Mouse (Mus musculus): Measurements from ENCODE around the gene Phc2. TPM values are rescaled to one million over a fixed set of nuclear protein-coding genes. Genes with fewer than 3 reads are reported as not detected.
"Not testable (repeated sequence)": the region's sequence is repeated elsewhere in the genome, so short reads cannot be mapped to it uniquely, and the experiment has no call there.

The Phc2 gene
- 3.5 and 4.2 TPM in 2 replicates for polyA plus RNA-seq (2015; fragmentation: Nextera tagmentation; extraction: Ambion mirVana)

DNA sequence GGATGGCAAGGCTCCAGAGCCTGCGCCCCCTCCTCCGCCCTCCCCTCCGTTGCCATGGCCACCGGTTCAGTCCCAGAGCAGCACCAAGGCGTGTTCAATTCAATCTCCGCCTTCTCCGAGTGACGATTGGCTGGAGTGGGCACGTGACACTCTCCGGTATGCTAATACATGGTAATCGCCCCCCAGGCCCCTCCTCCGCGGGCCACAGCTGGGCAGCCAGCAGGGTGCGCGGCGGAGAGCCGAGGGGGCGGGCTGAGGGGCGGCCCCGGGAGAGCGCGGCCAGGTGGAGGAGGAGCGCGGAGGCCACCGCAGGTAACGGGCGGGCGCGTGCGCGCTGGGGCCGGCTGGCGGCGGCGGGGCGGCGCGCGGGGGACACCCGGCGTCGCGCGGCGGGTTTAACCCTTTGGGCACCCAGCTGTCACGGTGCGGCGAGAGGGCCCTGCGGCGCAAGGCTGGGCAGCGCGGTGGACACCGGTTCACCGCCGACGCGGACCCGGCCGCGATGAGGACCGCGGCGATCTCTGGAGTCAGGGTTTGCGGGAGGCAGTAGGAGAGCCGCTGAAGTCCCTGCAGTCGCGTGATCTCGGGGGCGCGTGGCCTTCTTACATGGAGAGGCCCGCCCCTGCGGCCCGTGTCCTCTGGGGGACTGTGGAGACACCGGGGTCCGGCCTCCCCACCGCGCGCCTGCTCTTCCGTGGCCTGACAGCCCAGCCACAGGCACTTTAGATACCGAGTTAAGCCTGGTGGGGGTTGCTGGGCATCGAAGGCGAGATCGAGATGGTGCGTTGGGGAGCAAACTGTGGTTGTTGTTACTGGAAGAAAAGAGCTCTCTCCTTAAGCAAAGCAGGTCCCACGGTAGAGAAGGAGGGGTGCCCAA is at the start of gene Phc2:
Gene Phc2, plus strand, starts transcription at position 198 of the 877 bp plus-strand sequence.
- no peaks in the 10 kb centered on the region for H3K9me3 ChIP-seq (replicated peaks; ENCODE audit: control insufficient read depth, low read length)
- no peak within 1 kb of the TSS for H3K27ac ChIP-seq (ENCODE audit: low read length)
- peaks cover 3% of the 10 kb centered on the region; the same call in 1 of the 2 replicates for H3K27me3 ChIP-seq (ENCODE audit: control insufficient read depth, insufficient read depth, low read depth, low read length)
- ATAC-seq (ENCODE audit: low read depth): peak; percentile 99
- peak within 1 kb of the TSS; percentile 63 for H3K4me3 ChIP-seq (ENCODE audit: low read depth, low read length)
- WGBS (ENCODE audit: insufficient replicate concordance): under 1% methylated on average over 66 of the region's 85 CpGs
- no peaks in the 10 kb centered on the region; the same call in 1 of the 2 replicates for H3K4me1 ChIP-seq (ENCODE audit: control insufficient read depth, low read depth, low read length)
- peak within 1 kb of the TSS; percentile 84 for H3K4me2 ChIP-seq (ENCODE audit: low read depth, low read length)
- H3K9ac ChIP-seq (ENCODE audit: low read depth, low read length): peak within 1 kb of the TSS; percentile 59
- H3K36me3 ChIP-seq (ENCODE audit: control insufficient read depth, insufficient read depth): no peaks in the 10 kb centered on the region

DNA sequence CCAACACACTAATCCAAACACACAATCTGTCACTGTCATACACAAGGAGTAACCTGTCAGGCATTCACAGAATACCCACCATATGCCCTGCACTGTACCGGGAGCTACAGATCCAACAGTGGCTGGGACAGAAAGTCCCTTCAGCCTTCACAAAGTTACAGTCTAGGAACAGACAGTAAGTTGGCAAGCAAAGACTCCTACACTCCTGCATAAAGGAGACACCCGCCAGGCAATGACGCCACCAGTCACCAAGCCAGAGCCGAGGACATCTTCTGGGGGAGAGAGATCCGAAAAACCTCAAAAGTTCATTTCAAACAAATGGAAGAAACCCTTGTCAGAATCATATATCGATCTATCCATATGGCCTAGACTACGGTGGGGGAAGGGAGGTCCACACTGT is 47.9 kb upstream of the Phc2 start:
- Histone ChIP-seq H3K27me3 (ENCODE audit: control insufficient read depth, insufficient read depth, low read depth, low read length) (no peaks in the 10 kb centered on the region), H3K27ac (ENCODE audit: low read length) (no peak overlapping the region), H3K4me2 (ENCODE audit: low read depth, low read length) (no peak overlapping the region), H3K9ac (ENCODE audit: low read depth, low read length) (no peak overlapping the region), H3K4me3 (ENCODE audit: low read depth, low read length) (no peak overlapping the region), H3K36me3 (ENCODE audit: control insufficient read depth, insufficient read depth) (no peaks in the 10 kb centered on the region), H3K4me1 (ENCODE audit: control insufficient read depth, low read depth, low read length) (peaks cover 13% of the 10 kb centered on the region), H3K9me3 (replicated peaks; ENCODE audit: control insufficient read depth, low read length) (no peaks in the 10 kb centered on the region)
- 78% methylated on average over 7 of the region's 7 CpGs for WGBS (ENCODE audit: insufficient replicate concordance)
- no peak for ATAC-seq (ENCODE audit: low read depth)

DNA sequence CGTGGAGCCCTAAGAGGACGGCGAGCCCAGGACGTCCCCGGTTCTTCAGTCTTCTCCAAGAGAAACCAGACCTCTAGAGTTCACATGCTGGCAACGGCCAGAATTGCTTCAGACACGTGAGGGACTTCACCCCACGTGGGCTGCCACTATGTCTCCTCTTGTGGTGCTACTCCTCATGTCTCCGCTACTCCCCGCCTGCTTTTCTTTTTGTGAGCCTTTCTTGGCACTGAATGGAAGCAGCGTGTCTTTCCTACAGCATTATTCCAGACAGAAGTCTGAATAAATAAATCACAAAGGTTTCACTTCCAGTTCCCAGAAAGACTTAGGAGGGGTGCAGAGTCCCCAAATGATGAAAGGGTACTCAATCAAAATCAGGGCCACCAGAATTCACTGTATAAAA is 46.8 kb upstream of the Phc2 start:
- H3K4me3 ChIP-seq (ENCODE audit: low read depth, low read length): no peak overlapping the region
- no peak overlapping the region for H3K9ac ChIP-seq (ENCODE audit: low read depth, low read length)
- 82% methylated on average over 11 of the region's 11 CpGs for WGBS (ENCODE audit: insufficient replicate concordance)
- H3K4me2 ChIP-seq (ENCODE audit: low read depth, low read length): no peak overlapping the region
- no peaks in the 10 kb centered on the region for H3K9me3 ChIP-seq (replicated peaks; ENCODE audit: control insufficient read depth, low read length)
- no peak for ATAC-seq (ENCODE audit: low read depth)
- peaks cover 13% of the 10 kb centered on the region for H3K4me1 ChIP-seq (ENCODE audit: control insufficient read depth, low read depth, low read length)
- H3K27ac ChIP-seq (ENCODE audit: low read length): no peak overlapping the region
- no peaks in the 10 kb centered on the region for H3K36me3 ChIP-seq (ENCODE audit: control insufficient read depth, insufficient read depth)
- H3K27me3 ChIP-seq (ENCODE audit: control insufficient read depth, insufficient read depth, low read depth, low read length): no peaks in the 10 kb centered on the region

DNA sequence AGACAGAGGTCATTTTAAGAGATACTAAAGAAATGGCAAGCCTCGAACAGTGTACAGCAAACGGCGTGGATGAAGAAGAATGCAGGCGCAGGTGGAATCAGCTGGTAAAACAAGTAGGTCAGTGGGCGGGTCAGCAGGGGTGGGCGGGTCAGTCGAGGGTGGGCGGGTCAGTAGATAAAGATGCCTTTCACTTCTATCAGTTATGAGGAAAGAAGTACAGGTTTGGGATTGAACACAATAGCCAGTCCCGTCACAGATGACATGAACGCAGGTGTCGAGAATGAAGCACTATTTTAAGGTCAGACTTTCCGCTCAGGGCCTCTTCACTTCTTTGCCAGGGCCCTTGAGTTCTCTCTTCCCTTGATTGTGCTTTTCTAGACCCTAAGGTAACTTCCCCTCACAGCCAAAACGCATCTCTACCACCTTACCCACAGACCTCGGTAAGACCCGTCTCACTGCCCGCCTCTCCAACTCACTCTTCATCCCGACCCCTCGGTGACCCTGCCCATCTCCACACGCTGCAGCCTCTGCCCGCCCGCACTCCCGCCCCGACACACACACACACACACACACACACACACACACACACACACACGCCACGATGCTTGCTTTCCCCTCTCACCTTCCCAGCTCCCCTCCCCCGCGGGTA is 45.1 kb upstream of the Phc2 start:
- H3K4me3 ChIP-seq (ENCODE audit: low read depth, low read length): peak overlapping the region; percentile 74
- H3K9ac ChIP-seq (ENCODE audit: low read depth, low read length): peak overlapping the region; percentile 62
- H3K36me3 ChIP-seq (ENCODE audit: control insufficient read depth, insufficient read depth): no peaks in the 10 kb centered on the region
- ATAC-seq (ENCODE audit: low read depth): no peak
- WGBS (ENCODE audit: insufficient replicate concordance): 6% methylated on average over 27 of the region's 27 CpGs
- H3K4me1 ChIP-seq (ENCODE audit: control insufficient read depth, low read depth, low read length): peaks cover 13% of the 10 kb centered on the region
- peak overlapping the region; percentile 42; the same call in 1 of the 2 replicates for H3K27ac ChIP-seq (ENCODE audit: low read length)
- H3K27me3 ChIP-seq (ENCODE audit: control insufficient read depth, insufficient read depth, low read depth, low read length): no peaks in the 10 kb centered on the region
- H3K4me2 ChIP-seq (ENCODE audit: low read depth, low read length): peak overlapping the region; percentile 84
- H3K9me3 ChIP-seq (replicated peaks; ENCODE audit: control insufficient read depth, low read length): no peaks in the 10 kb centered on the region

DNA sequence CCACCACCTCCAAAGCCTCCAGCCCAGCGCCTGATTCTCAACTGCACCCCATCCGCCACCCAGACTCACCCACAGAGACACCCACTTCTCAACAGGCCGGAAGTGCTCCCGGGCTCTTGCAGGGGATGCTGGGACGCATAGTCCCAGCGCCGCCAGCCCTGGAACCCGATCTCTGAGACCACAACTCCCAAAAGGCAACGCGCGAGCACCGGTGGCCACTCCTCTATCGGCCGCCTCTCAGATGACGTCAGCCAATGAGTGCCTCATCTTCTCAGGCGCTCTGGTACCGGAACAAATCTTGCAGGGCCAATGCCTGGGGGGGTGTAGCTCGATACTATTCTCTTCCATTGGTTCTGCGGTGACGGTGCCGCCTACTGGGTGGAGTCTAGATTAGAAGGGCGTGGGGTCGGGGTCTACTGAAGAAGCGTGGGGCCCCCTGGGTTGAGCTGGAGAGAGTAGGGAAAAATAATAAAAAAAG is 44.5 kb upstream of the Phc2 start, which contains the start of gene Zscan20:
Gene Zscan20, minus strand, starts transcription at position 174 of the 478 bp plus-strand sequence.
- Histone ChIP-seq H3K4me3 (ENCODE audit: low read depth, low read length) (peak within 1 kb of the TSS; percentile 74), H3K4me2 (ENCODE audit: low read depth, low read length) (peak within 1 kb of the TSS; percentile 84), H3K9me3 (replicated peaks; ENCODE audit: control insufficient read depth, low read length) (no peaks in the 10 kb centered on the region), H3K4me1 (ENCODE audit: control insufficient read depth, low read depth, low read length) (peaks cover 13% of the 10 kb centered on the region), H3K36me3 (ENCODE audit: control insufficient read depth, insufficient read depth) (no peaks in the 10 kb centered on the region), H3K27me3 (ENCODE audit: control insufficient read depth, insufficient read depth, low read depth, low read length) (no peaks in the 10 kb centered on the region), H3K9ac (ENCODE audit: low read depth, low read length) (peak within 1 kb of the TSS; percentile 62), H3K27ac (ENCODE audit: low read length) (peak within 1 kb of the TSS; percentile 42; the same call in 1 of the 2 replicates)
- under 1% methylated on average over 24 of the region's 24 CpGs for WGBS (ENCODE audit: insufficient replicate concordance)
- ATAC-seq (ENCODE audit: low read depth): peak; percentile 98

DNA sequence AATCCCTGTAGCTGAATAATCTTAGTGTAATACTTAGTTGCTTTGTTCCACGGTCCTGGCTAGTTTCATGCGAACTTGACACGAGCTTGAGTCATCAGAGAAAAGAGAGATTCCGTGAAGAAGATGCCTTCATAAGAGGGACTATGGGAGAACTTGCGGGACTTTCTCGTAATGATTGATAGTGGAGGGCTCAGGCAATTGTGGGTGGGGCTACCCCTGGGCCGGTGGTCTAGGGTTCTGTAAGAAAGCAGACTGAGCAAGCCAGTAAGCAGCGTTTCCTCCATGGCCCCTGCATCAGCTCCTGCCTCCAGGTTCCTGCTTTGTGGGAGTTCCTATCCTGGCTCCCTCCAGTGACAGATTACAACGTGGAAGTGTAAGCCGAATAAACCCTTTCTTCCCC is 43.8 kb upstream of the Phc2 start:
- WGBS (ENCODE audit: insufficient replicate concordance): 34% methylated on average over 10 of the region's 10 CpGs
- Histone ChIP-seq H3K9ac (ENCODE audit: low read depth, low read length) (no peak overlapping the region; the same call in 1 of the 2 replicates), H3K4me1 (ENCODE audit: control insufficient read depth, low read depth, low read length) (peaks cover 13% of the 10 kb centered on the region), H3K27ac (ENCODE audit: low read length) (no peak overlapping the region), H3K9me3 (replicated peaks; ENCODE audit: control insufficient read depth, low read length) (no peaks in the 10 kb centered on the region), H3K27me3 (ENCODE audit: control insufficient read depth, insufficient read depth, low read depth, low read length) (no peaks in the 10 kb centered on the region), H3K4me3 (ENCODE audit: low read depth, low read length) (peak overlapping the region; percentile 74), H3K36me3 (ENCODE audit: control insufficient read depth, insufficient read depth) (no peaks in the 10 kb centered on the region), H3K4me2 (ENCODE audit: low read depth, low read length) (peak overlapping the region; percentile 84)
- no peak for ATAC-seq (ENCODE audit: low read depth)

DNA sequence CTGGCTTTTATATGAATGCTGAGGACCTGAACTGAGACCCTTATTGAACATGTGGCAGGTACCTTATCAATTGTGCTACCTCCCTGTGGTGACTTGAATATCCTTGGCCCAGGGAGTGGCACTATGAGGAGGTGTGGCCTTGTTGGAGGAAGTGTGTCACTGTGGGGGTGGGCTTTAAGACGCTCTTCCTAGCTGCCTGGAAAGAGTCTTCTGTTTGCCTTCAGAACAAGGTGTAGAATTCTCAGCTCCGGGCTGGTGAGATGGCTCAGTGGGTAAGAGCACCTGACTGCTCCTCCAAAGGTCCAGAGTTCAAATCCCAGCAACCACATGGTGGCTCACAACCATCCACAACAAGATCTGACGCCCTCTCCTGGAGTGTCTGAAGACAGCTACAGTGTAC is 42.8 kb upstream of the Phc2 start:
- not testable (repeated sequence) for H3K27me3 ChIP-seq (ENCODE audit: control insufficient read depth, insufficient read depth, low read depth, low read length); H3K9ac ChIP-seq (ENCODE audit: low read depth, low read length); H3K4me2 ChIP-seq (ENCODE audit: low read depth, low read length); H3K27ac ChIP-seq (ENCODE audit: low read length); H3K9me3 ChIP-seq (replicated peaks; ENCODE audit: control insufficient read depth, low read length); H3K36me3 ChIP-seq (ENCODE audit: control insufficient read depth, insufficient read depth); ATAC-seq (ENCODE audit: low read depth); H3K4me3 ChIP-seq (ENCODE audit: low read depth, low read length)
- peaks cover 13% of the 10 kb centered on the region for H3K4me1 ChIP-seq (ENCODE audit: control insufficient read depth, low read depth, low read length)
- 59% methylated on average over 3 of the region's 3 CpGs for WGBS (ENCODE audit: insufficient replicate concordance)

DNA sequence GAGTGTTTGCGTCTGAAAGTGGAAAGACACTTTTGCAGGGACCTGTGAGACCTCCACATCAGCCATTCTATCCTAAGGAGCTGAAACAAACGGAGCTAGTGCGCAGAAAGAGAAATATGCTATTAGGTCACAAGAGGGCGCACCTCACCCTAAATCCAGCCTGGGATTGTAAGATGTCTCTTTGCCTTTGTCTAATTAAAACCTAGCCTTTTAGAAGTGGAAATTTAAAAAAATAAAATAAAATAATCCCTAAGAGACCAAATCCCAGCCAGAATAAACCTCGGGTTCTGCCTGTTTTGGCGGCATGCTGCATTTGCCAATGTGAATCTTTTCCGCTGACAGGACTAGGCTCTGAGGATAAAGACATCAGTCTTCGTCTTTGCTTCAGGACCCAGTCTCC is 41.2 kb upstream of the Phc2 start:
- no peaks in the 10 kb centered on the region for H3K9me3 ChIP-seq (replicated peaks; ENCODE audit: control insufficient read depth, low read length)
- no peak for ATAC-seq (ENCODE audit: low read depth)
- 21% methylated on average over 8 of the region's 8 CpGs for WGBS (ENCODE audit: insufficient replicate concordance)

More for the DNA sequence above, 41.2 kb upstream of the Phc2 start:
- peaks cover 18% of the 10 kb centered on the region for H3K27me3 ChIP-seq (ENCODE audit: control insufficient read depth, insufficient read depth, low read depth, low read length)
- H3K4me1 ChIP-seq (ENCODE audit: control insufficient read depth, low read depth, low read length): peaks cover 16% of the 10 kb centered on the region
- H3K4me2 ChIP-seq (ENCODE audit: low read depth, low read length): no peak overlapping the region
- H3K9ac ChIP-seq (ENCODE audit: low read depth, low read length): no peak overlapping the region
- H3K36me3 ChIP-seq (ENCODE audit: control insufficient read depth, insufficient read depth): no peaks in the 10 kb centered on the region
- no peak overlapping the region for H3K4me3 ChIP-seq (ENCODE audit: low read depth, low read length)
- H3K27ac ChIP-seq (ENCODE audit: low read length): no peak overlapping the region

Measured in liver, embryonic 16.5 days (tissue).